Mouse (Mus musculus): ENCODE measurements around the gene Ednra.
"Not testable (repeated sequence)": the region's sequence is repeated elsewhere in the genome, so short reads cannot be mapped to it uniquely, and the experiment has no call there.

Gene Ednra

DNA sequence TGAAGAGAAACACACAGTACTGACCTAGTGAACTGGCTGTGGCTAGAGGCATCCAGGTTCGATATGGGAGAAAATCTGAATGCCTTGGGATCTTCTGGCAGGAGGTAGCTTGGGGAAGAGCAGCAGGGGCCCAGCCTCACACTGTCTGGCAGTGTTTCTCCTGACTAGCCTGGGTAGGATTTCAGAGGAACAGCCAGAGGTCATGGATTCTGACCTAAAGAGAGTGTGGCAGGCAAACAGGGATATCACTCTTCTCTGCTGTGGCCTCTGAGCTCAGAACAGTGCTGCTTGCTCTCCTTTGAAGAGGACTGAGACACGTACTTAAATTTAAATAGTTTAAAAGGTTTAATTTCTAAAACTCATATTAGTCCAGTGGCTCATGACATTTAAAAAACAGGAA lies 7.2 kb downstream of the Ednra start:
- no peak for DNase-seq (ENCODE audit: low spot score)

DNA sequence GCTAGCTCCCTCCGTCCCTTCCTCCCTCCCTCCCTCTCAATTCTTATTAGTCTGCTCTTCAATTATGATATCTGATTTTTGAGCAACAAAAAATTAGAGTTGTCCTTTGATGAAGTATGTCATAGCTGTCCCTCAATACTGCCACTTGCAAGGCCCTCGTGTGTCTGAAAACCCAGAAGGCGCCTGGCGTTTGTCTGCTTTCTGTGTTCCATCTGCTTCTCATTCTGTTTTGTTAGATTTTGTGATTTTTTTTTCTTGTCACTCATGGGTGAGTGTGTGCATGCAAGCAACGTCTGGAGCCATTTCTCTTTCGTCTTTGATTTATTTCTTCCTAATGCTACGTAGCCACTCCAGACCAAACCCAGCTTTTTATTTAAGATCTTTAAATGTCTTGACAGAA lies 9.8 kb downstream of the Ednra start:
- no peak for DNase-seq (ENCODE audit: low spot score)

DNA sequence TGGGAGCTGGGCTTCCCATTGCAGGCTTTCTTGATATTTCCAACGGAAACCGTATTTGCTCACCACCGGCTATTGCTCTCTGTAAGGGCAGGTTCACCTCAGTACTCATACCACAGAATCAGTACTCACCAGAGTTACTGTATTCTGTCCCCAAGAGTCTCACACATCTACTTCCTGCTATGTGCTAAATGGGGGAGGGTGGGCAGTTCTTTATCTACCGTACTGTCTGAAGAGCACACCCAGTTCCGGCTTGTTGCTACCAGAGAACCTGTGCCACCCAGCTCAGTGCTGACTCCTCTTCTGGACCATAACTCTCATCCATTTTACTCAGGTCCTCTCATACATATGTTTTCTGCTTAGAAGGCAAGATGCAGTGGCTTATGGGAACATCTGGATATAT lies 10.6 kb downstream of the Ednra start:
- DNase-seq (ENCODE audit: low spot score), result no peak

DNA sequence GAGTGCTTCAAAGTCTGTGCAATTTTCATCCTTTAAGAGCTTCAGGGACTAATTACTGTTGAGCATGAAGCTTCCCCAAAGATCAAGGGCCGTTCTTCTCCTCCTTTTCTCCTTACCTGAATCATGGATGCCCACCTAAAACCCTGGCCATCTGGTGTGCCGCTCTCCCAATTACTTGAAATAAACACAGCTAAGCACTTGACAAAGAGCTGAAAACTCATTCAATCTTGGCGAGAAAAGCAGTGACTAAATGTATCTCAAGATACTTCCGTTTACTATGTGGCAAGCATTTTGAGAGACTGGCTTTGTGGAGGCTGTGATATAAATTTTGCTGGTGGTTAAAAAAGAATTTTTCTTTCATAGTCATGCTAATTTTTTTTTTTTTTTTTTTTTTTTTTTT lies 19.5 kb downstream of the Ednra start:
- DNase-seq (ENCODE audit: low spot score), result no peak

DNA sequence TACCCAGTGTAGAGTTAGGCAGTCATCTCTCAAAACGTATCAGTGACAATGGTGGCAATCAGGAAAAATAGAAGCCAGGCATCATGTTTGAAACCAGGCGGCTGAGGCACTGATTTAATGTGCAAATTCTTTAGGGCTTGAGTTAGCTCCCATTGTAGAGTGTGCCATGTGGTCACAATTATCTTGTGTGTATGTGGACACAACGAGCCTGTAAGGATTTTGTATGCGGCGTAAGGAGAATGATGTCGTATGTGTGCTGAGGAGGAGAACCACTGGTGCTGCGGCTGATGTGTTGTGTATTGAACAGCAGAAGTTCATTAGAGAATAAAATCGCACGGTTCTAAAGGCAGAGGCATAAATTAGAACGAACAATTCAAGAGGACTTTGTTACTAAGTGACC lies 26.2 kb downstream of the Ednra start:
- no peak for DNase-seq (ENCODE audit: low spot score)

DNA sequence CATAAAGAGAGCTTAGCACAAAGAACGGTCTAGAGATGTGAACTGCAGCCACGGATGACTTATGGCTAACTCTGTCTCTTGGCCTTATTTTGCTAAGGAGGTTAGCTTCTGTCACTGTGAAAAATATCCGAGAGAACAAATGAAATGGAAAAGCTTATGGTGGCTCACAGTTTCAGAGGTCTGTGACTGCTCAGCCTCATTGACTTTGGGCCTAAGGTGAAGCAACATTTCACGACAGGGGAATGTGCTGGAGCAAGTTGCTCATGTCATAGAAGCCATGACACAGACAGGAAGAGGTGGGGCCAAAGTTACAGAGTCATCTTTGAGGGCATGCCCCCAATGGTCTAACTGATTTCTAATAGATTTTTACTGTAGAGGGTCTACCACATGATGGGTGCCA lies 28.1 kb downstream of the Ednra start:
- no peak for DNase-seq (ENCODE audit: low spot score)

DNA sequence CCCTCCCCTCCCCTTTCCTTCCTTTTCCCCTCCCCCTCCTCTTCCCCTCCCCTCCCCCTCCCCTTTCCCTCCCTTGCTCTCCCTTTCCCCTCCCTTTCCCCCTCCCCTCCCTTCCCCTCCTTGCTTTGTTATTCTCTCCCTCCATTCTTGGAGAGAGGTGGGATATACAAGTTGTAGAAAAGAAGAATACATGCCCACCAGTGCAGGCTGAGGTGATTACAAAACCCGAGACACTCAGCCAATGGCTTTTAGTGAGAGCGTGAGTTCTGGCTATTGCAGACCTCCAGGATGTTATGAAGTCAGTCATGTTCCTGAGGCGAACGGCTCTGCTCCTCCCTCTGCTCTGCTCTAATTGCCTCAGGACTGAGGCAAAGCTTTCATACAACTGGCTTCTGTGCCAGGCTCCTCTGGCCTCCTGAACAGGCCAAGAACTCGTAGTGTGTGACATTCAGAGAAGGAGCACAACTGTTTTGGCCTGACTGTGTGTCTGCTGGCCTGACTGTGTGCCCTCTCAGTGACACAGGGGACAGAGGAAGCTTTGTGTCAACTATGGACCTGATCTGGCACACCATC lies 28.7 kb downstream of the Ednra start:
- no peak for DNase-seq (ENCODE audit: low spot score)

DNA sequence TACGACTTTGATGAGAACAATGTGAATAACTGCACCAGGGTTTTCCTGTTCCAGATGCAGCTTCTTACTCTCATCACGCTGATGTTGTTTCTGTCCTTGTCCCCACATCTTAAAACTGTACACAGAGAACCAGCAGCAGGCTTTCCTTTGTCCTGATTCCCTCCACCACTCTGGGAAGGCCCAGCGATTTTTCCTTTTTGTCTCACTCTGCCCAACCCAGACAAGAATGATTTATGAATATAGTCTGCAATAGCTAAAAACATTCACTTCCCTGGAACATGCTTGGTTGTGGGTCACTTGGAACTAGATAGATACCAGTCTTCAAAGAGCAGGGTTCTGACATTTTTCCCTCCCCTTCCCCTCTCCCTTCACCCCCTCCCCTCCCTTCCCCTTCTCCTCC lies 29.2 kb downstream of the Ednra start:
- DNase-seq (ENCODE audit: low spot score), result no peak

DNA sequence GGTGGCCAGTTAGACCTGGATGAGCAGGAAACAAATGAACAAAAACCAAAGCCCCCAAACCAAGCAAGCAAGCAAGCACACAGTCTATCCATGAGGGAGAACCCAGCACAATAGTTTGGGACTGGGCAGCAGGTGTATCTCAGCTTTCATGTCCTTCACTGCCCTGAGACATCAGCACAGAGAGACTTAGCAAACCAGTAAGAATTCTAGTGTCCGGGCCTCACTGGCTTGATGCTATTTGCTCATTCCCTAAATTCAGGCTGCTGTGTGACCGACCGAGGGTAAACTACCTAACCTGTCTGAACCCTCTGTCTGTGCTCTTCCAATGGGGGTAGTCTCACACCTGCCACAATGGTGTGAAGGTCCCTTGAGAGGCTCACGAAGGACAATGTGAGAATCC lies 29.7 kb downstream of the Ednra start:
- DNase-seq (ENCODE audit: low spot score), result no peak

DNA sequence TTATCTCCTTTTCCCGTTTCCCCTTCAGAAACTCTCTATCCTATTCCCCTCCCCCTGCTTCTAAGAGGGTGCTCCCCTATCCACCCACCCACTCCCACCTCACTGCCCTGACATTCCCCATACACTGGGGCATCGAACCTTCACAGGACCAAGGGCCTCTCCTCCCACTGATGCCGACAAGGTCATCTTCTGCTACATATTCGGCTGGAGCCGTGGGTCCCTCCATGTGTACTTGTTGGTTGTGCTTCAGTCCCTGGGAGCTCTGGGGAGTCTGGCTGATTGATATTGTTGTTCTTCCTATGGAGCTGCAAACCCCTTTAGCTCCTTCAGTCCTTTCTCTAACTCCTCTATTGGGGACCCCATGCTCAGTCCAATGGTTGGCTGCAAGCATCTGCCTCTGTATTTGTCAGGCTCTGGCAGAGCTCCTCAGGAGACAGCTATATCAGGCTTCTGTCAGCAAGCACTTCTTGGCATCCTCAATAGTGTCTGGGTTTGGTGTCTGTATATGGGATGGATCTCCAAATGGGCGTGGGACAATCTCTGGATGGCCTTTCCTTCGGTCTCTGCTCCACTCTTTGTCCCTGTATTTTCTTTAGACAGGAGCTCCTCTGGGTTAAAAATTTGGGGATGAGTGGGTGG lies 34.7 kb downstream of the Ednra start:
- not testable (repeated sequence) for DNase-seq (ENCODE audit: low spot score)

DNA sequence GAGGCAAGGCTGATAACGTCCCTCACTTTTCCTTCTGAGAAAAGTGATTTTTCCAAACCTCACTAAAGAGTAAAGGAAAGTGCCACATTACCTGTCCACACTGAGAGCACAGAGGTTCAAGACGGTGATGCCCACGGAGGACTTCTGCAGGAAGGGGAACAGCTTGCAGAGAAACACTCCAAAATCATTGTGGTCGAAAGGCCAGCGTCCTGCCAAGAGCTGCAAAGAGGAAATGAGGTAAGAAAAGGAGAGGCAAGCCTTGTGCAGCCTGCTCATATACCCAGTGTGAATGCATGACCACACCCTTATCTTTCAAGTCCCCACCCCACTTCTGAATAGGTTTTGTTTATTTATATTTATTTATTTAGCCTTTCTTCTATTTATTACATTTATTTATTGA lies 35.3 kb downstream of the Ednra start:
- no peak for DNase-seq (ENCODE audit: low spot score)

DNA sequence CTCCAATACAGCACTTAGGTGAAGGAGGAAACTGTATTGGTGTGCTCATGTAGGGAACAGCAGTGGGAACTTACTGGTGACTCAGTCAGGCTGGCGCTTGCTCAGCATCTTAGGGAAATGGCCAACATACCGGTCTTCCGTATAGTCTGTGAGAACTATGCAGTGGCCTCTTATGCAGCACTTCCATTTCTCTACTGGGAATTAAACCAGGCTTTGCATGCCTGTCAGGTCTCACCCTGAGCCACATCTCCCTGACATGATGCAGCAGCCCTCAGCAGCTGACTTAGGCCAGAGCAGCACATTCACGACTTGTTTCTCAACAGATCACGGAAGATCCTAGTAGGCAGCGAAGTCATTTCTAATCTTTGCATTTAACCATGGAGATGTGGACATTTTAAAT lies 39.9 kb downstream of the Ednra start:
- no peak for DNase-seq (ENCODE audit: low spot score)

DNA sequence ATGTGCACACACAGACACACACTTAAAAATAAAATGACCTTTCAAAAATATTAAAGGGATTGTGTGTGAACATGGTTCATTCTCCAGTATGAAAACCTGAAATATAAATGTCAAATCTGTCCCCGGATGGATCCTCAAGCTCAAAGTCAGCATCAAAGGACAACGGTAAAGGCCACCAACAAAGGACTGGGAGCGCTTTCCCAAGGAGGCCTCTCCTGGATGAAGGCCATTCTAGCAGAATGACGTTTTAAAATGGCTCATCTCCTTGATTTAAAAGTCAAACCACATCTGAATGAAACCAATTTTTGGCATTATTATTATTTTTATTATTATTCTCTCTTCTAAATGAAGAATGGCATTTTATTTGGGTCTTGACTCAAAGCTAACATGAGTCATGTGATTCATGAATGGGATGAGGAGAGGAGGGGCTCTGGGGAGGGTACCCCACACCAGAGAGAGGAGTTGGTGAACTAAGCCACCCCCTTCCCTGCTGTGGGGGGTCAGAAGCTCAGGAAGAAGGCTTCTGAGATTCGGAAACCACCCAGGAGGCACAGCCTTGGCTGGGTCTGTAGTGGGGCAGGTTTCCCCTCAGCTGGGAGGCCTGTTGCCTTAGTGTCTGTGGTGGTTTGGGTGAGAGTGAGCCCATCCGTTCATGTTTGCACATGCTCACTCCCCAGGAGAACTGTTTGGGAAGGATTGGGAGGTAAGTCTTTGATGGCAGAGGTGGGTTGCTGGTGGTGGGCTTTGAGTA lies 40.7 kb downstream of the Ednra start:
- DNase-seq (ENCODE audit: low spot score), result no peak

DNA sequence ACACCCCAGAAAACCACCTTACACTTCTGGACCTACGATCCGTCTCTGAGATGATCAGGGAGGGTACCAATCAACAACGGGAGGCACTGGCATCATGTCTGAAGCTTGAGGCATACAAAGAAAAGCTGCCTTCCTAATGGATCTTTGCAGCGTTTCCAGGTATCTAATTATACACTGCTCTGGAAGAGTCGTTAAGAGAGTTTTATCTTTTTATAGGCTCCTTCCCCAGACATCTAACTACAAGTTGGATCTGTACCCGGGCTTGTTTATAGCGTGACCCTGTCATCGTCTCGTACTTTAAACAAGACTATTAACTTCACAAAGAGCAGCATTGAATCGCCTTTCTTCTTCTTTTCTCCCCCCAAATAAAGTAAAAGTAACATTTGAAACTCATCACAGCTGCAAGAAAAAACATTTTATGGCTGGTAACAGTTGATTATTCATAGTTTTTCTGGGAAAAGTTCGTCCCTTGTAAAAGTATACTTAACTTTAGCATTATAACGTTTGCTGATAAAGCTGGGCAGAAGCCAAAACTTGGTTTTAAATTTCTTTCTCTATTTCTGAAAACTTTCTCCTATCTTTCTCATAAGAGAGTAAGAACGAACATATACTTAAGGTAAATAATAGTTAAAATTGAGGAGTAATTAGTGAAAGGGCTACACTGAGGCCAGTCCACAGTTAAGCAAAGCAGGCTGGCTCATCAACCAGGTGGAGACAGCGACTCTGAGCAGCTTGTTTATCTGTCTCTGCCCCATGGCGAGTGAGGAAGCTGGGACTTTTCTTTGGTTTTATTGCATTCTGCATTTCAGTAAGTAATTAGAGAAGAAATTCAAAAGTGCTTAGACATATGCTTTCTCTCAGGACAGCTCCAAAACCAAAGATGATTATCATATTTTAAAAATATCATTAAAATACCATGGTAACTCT lies 42.0 kb downstream of the Ednra start:
- no peak for DNase-seq (ENCODE audit: low spot score)

DNA sequence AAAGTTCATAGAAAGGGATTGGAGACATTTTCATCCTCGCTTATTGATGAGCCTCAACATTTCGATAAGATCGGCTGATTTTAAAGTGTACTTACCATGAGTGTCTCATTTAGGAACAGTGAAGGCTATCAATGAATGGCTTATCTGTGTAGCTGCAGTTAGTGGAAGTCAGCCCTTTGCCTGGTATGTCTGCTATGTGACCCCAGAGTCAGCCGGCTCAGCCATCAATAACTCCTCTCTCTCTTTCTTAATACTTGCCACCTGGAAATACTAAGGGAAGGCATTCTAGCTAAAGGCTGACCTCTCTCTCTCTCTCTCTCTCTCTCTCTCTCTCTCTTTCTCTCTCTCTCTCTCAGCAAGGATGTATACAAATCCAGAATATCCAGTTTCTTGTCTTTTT lies 52.2 kb downstream of the Ednra start:
- DNase-seq (ENCODE audit: low spot score), result no peak

DNA sequence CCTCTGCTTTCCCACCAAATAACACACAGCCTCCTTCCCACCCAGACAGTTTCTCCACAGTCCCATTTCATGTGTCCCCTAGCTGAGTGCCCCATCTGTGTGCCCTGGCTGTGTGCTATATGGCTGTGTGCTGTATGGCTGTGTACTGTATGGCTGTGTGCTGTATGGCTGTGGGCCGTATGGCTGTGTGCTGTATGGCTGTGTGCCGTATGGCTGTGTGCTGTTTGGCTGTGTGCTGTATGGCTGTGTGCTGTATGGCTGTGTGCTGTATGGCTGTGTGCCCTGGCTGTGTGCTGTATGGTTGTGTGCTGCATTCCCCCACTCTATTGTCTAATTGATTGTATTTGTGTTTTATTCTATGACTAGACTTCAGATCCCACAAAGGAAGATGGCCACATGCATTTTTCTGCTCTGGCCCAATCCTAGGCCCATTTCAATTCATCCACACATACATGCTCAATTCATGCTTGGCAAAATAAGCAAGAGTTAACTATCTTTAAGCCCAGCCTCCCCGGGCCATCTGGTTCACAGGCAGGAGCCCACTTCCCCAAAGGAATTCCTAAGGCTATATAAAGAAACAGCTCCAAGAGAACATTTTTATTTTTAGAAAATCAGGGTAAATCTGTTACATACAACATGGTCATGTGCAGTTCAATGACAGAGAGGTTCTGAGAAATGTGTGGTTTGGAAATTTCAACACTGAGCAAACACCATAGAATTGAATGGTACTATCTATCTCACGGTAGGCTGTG lies 53.5 kb downstream of the Ednra start:
- DNase-seq (ENCODE audit: low spot score), result no peak

DNA sequence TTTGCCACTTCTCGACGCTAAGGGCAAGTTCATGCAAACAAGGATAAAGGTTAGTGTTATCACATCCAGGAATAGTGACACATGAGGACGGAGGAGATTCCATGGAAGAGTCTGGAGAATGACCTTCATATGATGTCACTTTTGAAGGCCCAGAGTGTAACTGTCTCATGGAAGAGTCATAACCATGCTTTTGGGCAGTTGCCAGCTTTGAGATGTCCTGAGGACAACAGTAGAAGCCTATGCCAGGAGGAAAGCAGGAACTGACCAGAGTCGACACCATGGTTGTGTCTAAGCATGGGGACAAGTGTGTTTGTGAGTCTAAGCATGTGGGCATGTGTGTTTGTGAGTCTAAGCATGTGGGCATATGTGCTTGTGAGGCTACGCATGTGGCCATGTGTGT lies 56.3 kb downstream of the Ednra start:
- DNase-seq (ENCODE audit: low spot score), result no peak

DNA sequence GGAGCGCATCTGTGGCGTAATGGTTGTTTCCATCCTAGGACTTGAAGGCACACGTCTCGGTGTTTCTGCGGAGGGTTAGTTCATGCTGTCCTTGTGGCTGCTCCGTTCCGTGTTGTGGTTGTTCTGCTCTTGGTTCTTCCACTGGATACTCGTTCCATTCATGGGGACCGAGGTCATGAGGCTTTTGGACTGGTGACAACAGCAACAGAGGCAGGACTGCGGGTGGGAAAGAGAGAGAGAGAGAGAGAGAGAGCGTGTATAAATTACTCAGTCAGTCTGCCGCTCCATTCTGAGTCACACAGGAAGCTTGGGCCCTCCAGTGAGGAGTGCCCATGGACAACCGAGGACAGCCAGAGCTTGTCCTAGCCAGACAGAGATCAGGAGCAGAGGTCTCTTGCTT lies 59.4 kb downstream of the Ednra start:
- DNase-seq (ENCODE audit: low spot score), result no peak

DNA sequence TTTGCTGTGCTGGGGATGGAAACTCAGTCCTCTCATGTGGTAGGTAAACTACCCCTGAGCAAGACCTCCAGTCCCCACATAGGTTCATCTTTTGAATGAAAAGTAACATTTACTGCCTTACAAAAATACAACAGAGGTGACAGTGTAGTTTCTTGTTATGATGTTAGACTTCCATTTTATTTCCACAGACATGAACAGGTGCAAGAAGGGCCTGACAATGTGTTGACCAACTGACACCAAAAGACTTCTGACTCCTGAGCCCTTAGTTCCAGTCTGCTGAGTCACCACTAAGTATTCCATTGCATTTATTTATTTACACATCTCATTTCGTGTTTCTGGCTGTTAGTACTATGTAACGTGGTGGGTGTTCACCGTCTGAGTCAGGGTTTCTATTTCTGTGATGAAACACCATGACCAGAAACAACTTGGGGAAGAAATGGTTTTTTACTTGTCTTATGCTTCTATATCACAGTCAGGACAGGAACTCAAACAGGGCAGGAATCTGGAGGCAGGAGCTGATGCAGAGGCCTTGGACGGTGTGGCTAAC lies 64.7 kb downstream of the Ednra start:
- no peak for DNase-seq (ENCODE audit: low spot score)

DNA sequence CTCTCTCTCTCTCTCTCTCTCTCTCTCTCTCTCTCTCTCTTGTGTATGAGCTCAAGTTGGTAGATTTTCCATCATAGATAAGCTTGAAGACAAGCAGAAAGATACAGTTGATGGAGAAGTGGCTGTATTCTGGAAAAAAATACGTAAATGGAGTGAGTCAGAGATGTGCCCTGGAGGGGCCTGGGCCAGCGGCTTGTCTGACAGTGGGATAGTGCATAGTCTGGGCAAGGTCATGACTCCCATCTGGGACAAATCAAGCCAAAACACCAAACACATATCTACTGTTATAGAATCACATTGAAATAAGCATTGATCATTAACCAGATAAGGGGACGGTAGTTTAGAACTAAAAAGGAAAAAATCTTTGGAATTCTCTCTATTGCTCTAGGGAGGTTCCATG lies 65.9 kb downstream of the Ednra start:
- no peak for DNase-seq (ENCODE audit: low spot score)

DNA sequence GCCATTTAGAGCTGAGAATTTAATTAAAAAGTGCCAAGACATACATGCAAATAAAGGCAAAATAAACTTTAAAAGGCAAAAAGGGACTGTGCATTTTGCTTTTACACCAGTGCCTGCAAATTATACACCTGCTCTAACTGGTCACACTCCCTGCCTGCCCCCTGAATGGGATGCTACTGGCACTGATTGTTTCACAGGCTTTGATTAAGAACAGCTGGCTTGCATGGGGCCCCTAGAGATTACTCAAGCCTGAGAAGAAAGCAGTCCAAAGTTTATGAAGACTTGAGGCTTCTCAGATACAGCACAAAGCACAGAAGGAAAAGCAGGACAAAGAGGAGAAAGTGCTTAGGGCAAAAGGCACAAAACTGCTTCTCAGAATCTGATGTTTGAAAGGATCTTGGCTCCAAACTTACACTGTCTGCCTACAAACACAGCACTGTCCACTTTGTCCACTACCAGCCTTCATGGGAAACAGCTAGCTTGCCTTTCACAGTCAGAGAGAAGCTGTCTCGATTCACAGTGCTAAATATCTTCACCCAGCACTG lies 73.5 kb downstream of the Ednra start:
- DNase-seq (ENCODE audit: low spot score), result no peak

Measured in ovary, adult 18-20 months (tissue).